Mouse (Mus musculus) liver, embryonic 14.5 days (tissue): Measurements from ENCODE around the gene Ptprn2. TPM values are rescaled to one million over a fixed set of nuclear protein-coding genes. Genes with fewer than 3 reads are reported as not detected.

Experiments
- ATAC-seq: fragments of 200-750 bp; cut with Nextera tagmentation; 2 replicates; pipeline ENCODE4 v1.8.0; 2017; ENCODE audit warnings: moderate number of reproducible peaks, mild to moderate bottlenecking, moderate library complexity; ENCODE audit not compliant: insufficient read depth
- DNase-seq, 3 experiments: peaks; one replicate each; pipeline ENCODE4 v3.0.0-alpha.2; 2012 to 2013; ENCODE audit warnings: low read depth in 3 of 3, low spot score in 3 of 3
- H3K27ac ChIP-seq: fragments of 300-500 bp; sonication (generic); 2 replicates; pipeline ENCODE4 v1.5.1; 2014; ENCODE audit warnings: moderate library complexity, mild to moderate bottlenecking, control low read depth, inconsistent platforms
- H3K27me3 ChIP-seq: fragments of 300-500 bp; sonication (generic); 2 replicates; pipeline ENCODE4 v1.6.1; 2014; ENCODE audit warnings: mild to moderate bottlenecking, low read length, moderate library complexity; ENCODE audit not compliant: control insufficient read depth, insufficient read depth
- H3K36me3 ChIP-seq: fragments of 300-500 bp; sonication (generic); replicated peaks from 2 replicates; pipeline ENCODE4 v1.6.1; 2014; ENCODE audit warnings: low read depth; ENCODE audit not compliant: control insufficient read depth, insufficient read depth
- H3K4me1 ChIP-seq, 2 experiments: fragments of 200-500 bp in 1 of 2; fragments of 300-500 bp in 1 of 2; sonication (generic) in 1 of 2; replicated peaks; 2 replicates each; pipeline ENCODE4 v1.6.1; 2012 to 2014; ENCODE audit warnings: antibody characterized with exemption in 1 of 2, inconsistent platforms in 1 of 2, low read length in 1 of 2; ENCODE audit not compliant: control insufficient read depth in 2 of 2, insufficient read depth in 2 of 2
- H3K4me2 ChIP-seq: fragments of 300-500 bp; sonication (generic); 2 replicates; pipeline ENCODE4 v1.6.1; 2014; ENCODE audit warnings: low read depth, mild to moderate bottlenecking, control low read depth, moderate library complexity
- H3K4me3 ChIP-seq, 2 experiments: fragments of 200-500 bp in 1 of 2; fragments of 300-500 bp in 1 of 2; sonication (generic) in 1 of 2; 2 replicates each; pipeline ENCODE4 v1.5.1; 2012 to 2014; ENCODE audit warnings: low read depth in 2 of 2, low read length in 2 of 2, mild to moderate bottlenecking in 2 of 2, control low read depth in 1 of 2, inconsistent platforms in 1 of 2, moderate library complexity in 1 of 2; ENCODE audit not compliant: insufficient read depth in 1 of 2
- H3K9ac ChIP-seq: fragments of 300-500 bp; sonication (generic); replicated peaks from 2 replicates; pipeline ENCODE4 v1.6.1; 2014; ENCODE audit warnings: mild to moderate bottlenecking, control low read depth, moderate library complexity
- H3K9me3 ChIP-seq: fragments of 300-500 bp; sonication (generic); 2 replicates; pipeline ENCODE4 v1.6.1; 2016; ENCODE audit warnings: low read length, mixed read lengths; ENCODE audit not compliant: control insufficient read depth
- CTCF ChIP-seq: IDR thresholded peaks from 2 replicates; pipeline ENCODE4 v1.5.1; 2016; ENCODE audit warnings: antibody characterized with exemption, low read depth, control low read depth
- EP300 ChIP-seq: IDR thresholded peaks from 2 replicates; pipeline ENCODE4 v1.6.1; 2016; ENCODE audit warnings: antibody characterized with exemption, low read depth
- WGBS: fragments of 180-500 bp; shearing (Covaris S2); extraction: QIAGEN DNeasy Blood & Tissue Kit; methylation state at CpG from one replicate; pipeline ENCODE4 v1.1.7; 2014; ENCODE audit not compliant: insufficient replicate concordance; 5-methylcytosine and 5-hydroxymethylcytosine counted together
- polyA plus RNA-seq, 2 experiments: library from polyadenylated mRNA; depleted of rRNA in 1 of 2; stranded (reverse) in 1 of 2; unstranded in 1 of 2; fragments of >200 nt; fragmentation: Nextera tagmentation in 1 of 2; extraction: Ambion mirVana in 1 of 2; gene quantifications; 2 replicates each; pipeline versions ENCODE4 v1.2.1 to v1.2.3; 2012 to 2014

Gene Ptprn2
- polyA plus RNA-seq, 2 experiments = 0.04 TPM; not detected in 1

- Histone ChIP-seq H3K9me3 (no peaks in the 10 kb centered on the region), H3K27me3 (no peaks in the 10 kb centered on the region), H3K36me3 (no peaks in the 10 kb centered on the region), H3K4me1 (no peaks in the 10 kb centered on the region), H3K4me2 (no peak overlapping the region), H3K4me3 (no peak overlapping the region), H3K27ac (no peak overlapping the region), H3K9ac (no peak overlapping the region)
- 59% methylated on average over 4 of the region's 4 CpGs for WGBS
- no peak for TF ChIP-seq CTCF
- TF ChIP-seq EP300 = no peak
- ATAC-seq = no peak
- DNase-seq = no peak
Observed at GRCm38 (mm10) chr12:117023235-117023634, 537.7 kb downstream of the Ptprn2 start.

- Histone ChIP-seq H3K9ac (no peak overlapping the region), H3K4me1 (no peaks in the 10 kb centered on the region), H3K4me3 (no peak overlapping the region), H3K9me3 (no peaks in the 10 kb centered on the region), H3K36me3 (no peaks in the 10 kb centered on the region), H3K27me3 (no peaks in the 10 kb centered on the region), H3K4me2 (no peak overlapping the region), H3K27ac (no peak overlapping the region)
- WGBS = 67% methylated on average over 4 of the region's 4 CpGs
- DNase-seq (no peak), ATAC-seq (no peak)
- TF ChIP-seq CTCF (no peak), EP300 (no peak)
Observed at GRCm38 (mm10) chr12:117024916-117025315, 539.4 kb downstream of the Ptprn2 start.

GRCm38 (mm10) chr12:117025676-117026075, 540.2 kb downstream of the Ptprn2 start:
- Histone ChIP-seq H3K27me3 (no peaks in the 10 kb centered on the region), H3K4me3 (no peak overlapping the region), H3K9me3 (no peaks in the 10 kb centered on the region), H3K4me1 (no peaks in the 10 kb centered on the region), H3K27ac (no peak overlapping the region), H3K4me2 (no peak overlapping the region), H3K36me3 (no peaks in the 10 kb centered on the region), H3K9ac (no peak overlapping the region)
- ATAC-seq = no peak
- no peak for TF ChIP-seq CTCF
- no peak for TF ChIP-seq EP300
- DNase-seq = no peak

DNA sequence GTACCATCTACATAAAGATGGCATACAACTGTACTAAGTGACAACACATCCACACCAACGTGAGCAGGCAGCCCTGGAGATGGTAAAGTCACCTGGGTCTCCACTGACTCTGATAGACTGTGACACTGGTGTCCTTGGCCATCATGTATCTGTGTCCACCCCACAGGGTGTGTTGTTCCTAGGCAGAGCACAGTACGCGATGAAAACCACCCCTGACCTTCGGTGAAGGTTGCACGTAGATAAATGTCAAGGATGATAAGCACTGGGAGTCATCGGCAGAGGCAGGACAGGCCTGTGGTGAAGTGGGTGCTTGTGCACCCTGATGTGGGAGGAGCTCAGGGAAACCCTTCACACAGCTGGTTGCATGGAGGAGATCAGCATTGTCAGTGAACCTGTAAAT, 541.8 kb downstream of the Ptprn2 start:
- Histone ChIP-seq H3K4me2 (no peak overlapping the region), H3K27ac (no peak overlapping the region), H3K9ac (no peak overlapping the region), H3K4me1 (no peaks in the 10 kb centered on the region), H3K36me3 (no peaks in the 10 kb centered on the region), H3K4me3 (no peak overlapping the region), H3K9me3 (no peaks in the 10 kb centered on the region), H3K27me3 (no peaks in the 10 kb centered on the region)
- DNase-seq (no peak), ATAC-seq (no peak)
- TF ChIP-seq CTCF (no peak), EP300 (no peak)
- 54% methylated on average over 6 of the region's 6 CpGs for WGBS

GRCm38 (mm10) chr12:117028333-117028961, 542.9 kb downstream of the Ptprn2 start:
- DNase-seq = no peak
- WGBS = 52% methylated on average over 5 of the region's 5 CpGs
- H3K36me3 ChIP-seq = no peaks in the 10 kb centered on the region

More at GRCm38 (mm10) chr12:117028333-117028961, 542.9 kb downstream of the Ptprn2 start:
- Histone ChIP-seq H3K9me3 (no peaks in the 10 kb centered on the region), H3K27ac (no peak overlapping the region), H3K27me3 (no peaks in the 10 kb centered on the region), H3K9ac (no peak overlapping the region), H3K4me2 (no peak overlapping the region), H3K4me3 (no peak overlapping the region), H3K4me1 (no peaks in the 10 kb centered on the region)
- TF ChIP-seq CTCF (no peak), EP300 (no peak)
- ATAC-seq = no peak
